Mouse (Mus musculus): ENCODE measurements around the gene Snx5. TPM values are rescaled to one million over a fixed set of nuclear protein-coding genes. Genes with fewer than 3 reads are reported as not detected.

Gene Snx5
- polyA plus RNA-seq, 1 experiment: 80.2 TPM

DNA sequence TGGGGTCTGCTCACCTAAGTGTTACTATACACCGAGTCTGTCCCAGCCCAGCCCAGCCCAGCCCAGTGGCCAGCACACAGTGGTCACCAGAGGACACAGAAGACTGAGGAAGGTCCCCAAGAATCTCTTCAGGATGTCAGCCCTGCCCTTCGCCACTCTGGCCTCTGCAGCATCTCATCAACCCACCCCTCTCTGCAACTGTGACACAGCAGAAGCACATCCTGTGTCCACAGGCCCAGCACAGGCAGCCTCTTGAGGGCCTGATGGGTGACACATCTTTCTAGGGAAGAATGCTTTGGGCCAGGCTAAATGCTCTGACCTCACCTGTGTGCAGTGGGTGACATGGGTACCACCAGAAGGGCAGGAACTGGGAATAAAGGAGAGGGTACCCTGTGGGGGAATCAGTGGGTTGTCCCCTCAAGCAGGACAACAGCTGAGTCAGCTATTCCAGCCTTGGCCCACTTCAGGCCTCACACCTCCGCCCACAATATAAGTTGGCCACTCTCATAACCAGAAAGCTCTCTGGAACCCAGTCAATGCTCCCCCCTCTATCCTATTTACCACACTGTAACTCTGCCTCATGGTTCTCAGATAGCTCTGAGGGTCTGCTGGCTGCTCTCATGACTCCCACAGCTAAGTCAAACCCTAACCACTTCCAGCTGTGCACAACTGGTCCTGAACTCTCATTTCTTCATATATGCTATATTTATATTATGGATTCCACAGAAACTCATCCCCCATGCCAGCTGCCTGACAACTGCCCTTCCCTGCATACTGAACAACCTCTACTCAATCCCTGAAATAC, 30.4 kb downstream of the Snx5 start:
- Histone ChIP-seq H3K36me3 (ENCODE audit: control insufficient read depth, insufficient read depth, low read length) (no peaks in the 10 kb centered on the region), H3K27ac (ENCODE audit: insufficient read depth, low read length) (no peak overlapping the region; the same call in 1 of the 2 replicates), H3K4me3 (ENCODE audit: extremely low read depth, insufficient read depth, insufficient read length) (no peak overlapping the region), H3K4me1 (ENCODE audit: control insufficient read depth, insufficient read depth, insufficient read length) (peaks cover 23% of the 10 kb centered on the region; the same call in 1 of the 2 replicates), H3K27me3 (ENCODE audit: control insufficient read depth, insufficient read depth, low read length) (no peaks in the 10 kb centered on the region)
- 68% methylated on average over 3 of the region's 3 CpGs for WGBS
- TF ChIP-seq CTCF (IDR thresholded peaks at IDR 0.05; ENCODE audit: extremely low read depth, insufficient read depth, insufficient read length, insufficient replicate concordance) (no peak), POLR2A (IDR thresholded peaks at IDR 0.05; ENCODE audit: low read depth, low read length) (no peak)
- DNase-seq (ENCODE audit: low read depth in 1 of 2, low spot score in 2 of 2): no peak

- Histone ChIP-seq H3K27me3 (ENCODE audit: control insufficient read depth, insufficient read depth, low read length) (no peaks in the 10 kb centered on the region), H3K36me3 (ENCODE audit: control insufficient read depth, insufficient read depth, low read length) (no peaks in the 10 kb centered on the region), H3K27ac (ENCODE audit: insufficient read depth, low read length) (peak overlapping the region; percentile 48), H3K4me1 (ENCODE audit: control insufficient read depth, insufficient read depth, insufficient read length) (peaks cover 21% of the 10 kb centered on the region; the same call in 1 of the 2 replicates), H3K4me3 (ENCODE audit: extremely low read depth, insufficient read depth, insufficient read length) (no peak overlapping the region)
- peak in 1 of 2 experiments; percentile 58 for DNase-seq (ENCODE audit: low read depth in 1 of 2, low spot score in 2 of 2)
- 34% methylated on average over 2 of the region's 2 CpGs for WGBS
- TF ChIP-seq CTCF (IDR thresholded peaks at IDR 0.05; ENCODE audit: extremely low read depth, insufficient read depth, insufficient read length, insufficient replicate concordance) (no peak), POLR2A (IDR thresholded peaks at IDR 0.05; ENCODE audit: low read depth, low read length) (no peak)
Observed at GRCm38 (mm10) chr2:144239318-144239717, 31.4 kb downstream of the Snx5 start.

- DNase-seq (ENCODE audit: low read depth in 1 of 2, low spot score in 2 of 2): no peak
- no peaks in the 10 kb centered on the region for H3K36me3 ChIP-seq (ENCODE audit: control insufficient read depth, insufficient read depth, low read length)
- H3K4me1 ChIP-seq (ENCODE audit: control insufficient read depth, insufficient read depth, insufficient read length): peaks cover 23% of the 10 kb centered on the region; the same call in 1 of the 2 replicates
- no peak overlapping the region for H3K27ac ChIP-seq (ENCODE audit: insufficient read depth, low read length)
- TF ChIP-seq POLR2A (IDR thresholded peaks at IDR 0.05; ENCODE audit: low read depth, low read length): no peak
- no peak overlapping the region for H3K4me3 ChIP-seq (ENCODE audit: extremely low read depth, insufficient read depth, insufficient read length)
- H3K27me3 ChIP-seq (ENCODE audit: control insufficient read depth, insufficient read depth, low read length): no peaks in the 10 kb centered on the region
- WGBS: 87% methylated on average over 6 of the region's 6 CpGs
Observed at GRCm38 (mm10) chr2:144238341-144238740, 32.4 kb downstream of the Snx5 start.

DNA sequence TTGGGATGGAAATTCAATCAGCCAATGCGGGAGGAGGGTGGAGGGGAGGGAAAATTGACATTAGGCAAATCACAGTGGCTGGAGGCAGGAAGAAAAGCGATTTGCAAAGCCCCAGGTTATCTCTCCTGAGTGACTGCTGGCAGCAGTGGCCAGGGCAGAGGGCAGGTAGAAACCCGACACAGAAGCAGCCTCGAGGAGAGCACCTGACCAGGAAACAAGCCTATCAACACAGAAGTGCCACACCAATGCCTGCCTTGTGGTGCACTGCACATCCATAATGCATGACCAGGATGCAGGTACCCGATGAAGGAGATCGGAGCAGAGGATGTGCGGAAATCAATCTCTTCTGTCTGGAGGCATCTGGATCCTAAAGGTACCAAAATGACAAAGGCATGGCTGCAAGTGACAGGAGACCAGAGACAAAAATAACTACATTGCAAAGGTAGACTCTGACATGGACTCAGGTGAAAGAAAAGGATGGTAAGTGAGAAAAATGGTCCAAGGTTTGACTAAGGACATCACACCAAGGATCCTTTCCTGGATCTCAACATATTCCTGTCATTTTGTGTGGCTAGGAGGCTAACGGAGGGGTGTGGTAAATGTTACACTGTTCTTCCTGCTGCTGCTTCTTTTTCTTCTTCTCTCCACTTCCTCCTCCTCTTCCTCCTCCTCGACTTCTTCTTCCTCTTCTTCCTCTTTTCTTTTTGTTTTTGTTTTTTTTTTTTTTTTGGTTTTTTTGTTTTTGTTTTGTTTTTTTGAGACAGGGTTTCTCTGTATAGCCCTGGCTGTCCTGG, 33.7 kb downstream of the Snx5 start:
- no peak for DNase-seq (ENCODE audit: low read depth in 1 of 2, low spot score in 2 of 2)
- Histone ChIP-seq H3K27me3 (ENCODE audit: control insufficient read depth, insufficient read depth, low read length) (no peaks in the 10 kb centered on the region), H3K36me3 (ENCODE audit: control insufficient read depth, insufficient read depth, low read length) (no peaks in the 10 kb centered on the region), H3K4me3 (ENCODE audit: extremely low read depth, insufficient read depth, insufficient read length) (no peak overlapping the region), H3K27ac (ENCODE audit: insufficient read depth, low read length) (no peak overlapping the region; the same call in 1 of the 2 replicates), H3K4me1 (ENCODE audit: control insufficient read depth, insufficient read depth, insufficient read length) (peaks cover 30% of the 10 kb centered on the region)
- 62% methylated on average over 9 of the region's 9 CpGs for WGBS
- TF ChIP-seq POLR2A (IDR thresholded peaks at IDR 0.05; ENCODE audit: low read depth, low read length): no peak
- TF ChIP-seq CTCF (IDR thresholded peaks at IDR 0.05; ENCODE audit: extremely low read depth, insufficient read depth, insufficient read length, insufficient replicate concordance): no peak

DNA sequence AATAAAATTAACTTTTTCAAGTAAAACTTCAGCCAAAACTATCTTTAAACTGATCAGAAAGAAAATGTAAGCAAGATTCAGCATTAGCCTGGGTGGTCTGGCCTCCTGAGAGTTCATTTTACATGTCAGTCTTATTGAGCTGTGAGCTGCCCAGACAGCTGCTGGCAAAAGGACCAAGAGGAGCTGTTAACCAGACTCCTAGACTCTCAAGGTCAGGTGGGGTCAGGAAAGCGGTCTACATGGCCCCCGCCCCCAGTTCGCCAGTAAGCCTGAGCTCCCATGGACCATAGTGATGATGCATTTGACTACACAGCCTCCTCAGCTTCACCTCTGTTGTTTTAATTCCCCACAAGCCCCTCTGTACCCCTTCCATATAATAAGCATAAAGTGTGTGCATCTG, 34.9 kb downstream of the Snx5 start:
- no peak for DNase-seq (ENCODE audit: low read depth in 1 of 2, low spot score in 2 of 2)
- Histone ChIP-seq H3K4me1 (ENCODE audit: control insufficient read depth, insufficient read depth, insufficient read length) (peaks cover 35% of the 10 kb centered on the region), H3K36me3 (ENCODE audit: control insufficient read depth, insufficient read depth, low read length) (no peaks in the 10 kb centered on the region), H3K27me3 (ENCODE audit: control insufficient read depth, insufficient read depth, low read length) (no peaks in the 10 kb centered on the region), H3K4me3 (ENCODE audit: extremely low read depth, insufficient read depth, insufficient read length) (no peak overlapping the region), H3K27ac (ENCODE audit: insufficient read depth, low read length) (no peak overlapping the region)
- 97% methylated on average over 3 of the region's 3 CpGs for WGBS
- TF ChIP-seq POLR2A (IDR thresholded peaks at IDR 0.05; ENCODE audit: low read depth, low read length) (no peak), CTCF (IDR thresholded peaks at IDR 0.05; ENCODE audit: extremely low read depth, insufficient read depth, insufficient read length, insufficient replicate concordance) (no peak)

DNA sequence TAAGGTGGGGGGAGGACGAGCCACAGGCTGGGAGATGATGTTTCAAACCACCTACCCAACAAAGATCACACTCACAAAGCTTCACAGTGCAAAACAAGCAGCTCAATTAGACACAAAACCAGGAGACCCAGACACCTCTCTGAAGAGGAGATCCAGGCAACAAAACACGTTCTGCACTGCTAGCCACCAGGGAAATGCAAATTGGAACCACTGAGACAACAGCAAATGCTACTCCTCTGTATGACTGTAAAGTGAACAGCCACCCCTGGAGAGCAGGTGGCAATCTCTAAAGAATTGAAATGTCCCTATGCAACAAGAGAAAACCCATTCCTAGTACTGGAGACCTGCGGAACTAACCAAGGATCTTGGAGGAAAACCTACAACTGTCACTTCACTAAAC, 37.2 kb downstream of the Snx5 start:
- 37% methylated on average over 3 of the region's 3 CpGs for WGBS
- Histone ChIP-seq H3K4me1 (ENCODE audit: control insufficient read depth, insufficient read depth, insufficient read length) (peaks cover 35% of the 10 kb centered on the region), H3K4me3 (ENCODE audit: extremely low read depth, insufficient read depth, insufficient read length) (no peak overlapping the region), H3K27ac (ENCODE audit: insufficient read depth, low read length) (peak overlapping the region; percentile 82), H3K36me3 (ENCODE audit: control insufficient read depth, insufficient read depth, low read length) (no peaks in the 10 kb centered on the region), H3K27me3 (ENCODE audit: control insufficient read depth, insufficient read depth, low read length) (no peaks in the 10 kb centered on the region)
- peak; percentile 48 to 66 for DNase-seq (ENCODE audit: low read depth in 1 of 2, low spot score in 2 of 2)
- TF ChIP-seq CTCF (IDR thresholded peaks at IDR 0.05; ENCODE audit: extremely low read depth, insufficient read depth, insufficient read length, insufficient replicate concordance) (no peak), POLR2A (IDR thresholded peaks at IDR 0.05; ENCODE audit: low read depth, low read length) (no peak)

All from spleen, adult 2 months (tissue).